8 mouse cellular contexts compared by ENCODE assay signal in genomic region chr2:136712441-136713015, GRCm38 (mm10). TPM values are rescaled to one million over a fixed set of nuclear protein-coding genes. Genes with fewer than 3 reads are reported as not detected.
DNase-seq lines count a peak whose midpoint lies in the region; ATAC-seq and TF ChIP-seq lines count a peak whose summit lies in the region.

No protein-coding gene starts in this region.

- no peak overlapping the region for H3K9ac ChIP-seq in liver, embryonic 12.5 days
- H3K9ac ChIP-seq in hindbrain, embryonic 14.5 days: peak overlapping the region; percentile 66
- peak overlapping the region; percentile 46 for H3K9ac ChIP-seq in midbrain, postnatal 0 days (replicated peaks; ENCODE audit: low read length, poor library complexity, severe bottlenecking)

- no peak overlapping the region for H3K4me3 ChIP-seq in liver, embryonic 12.5 days
- peak overlapping the region; percentile 55 for H3K4me3 ChIP-seq in hindbrain, embryonic 14.5 days (replicated peaks; ENCODE audit: low read length)
- H3K4me3 ChIP-seq in midbrain, postnatal 0 days (ENCODE audit: low read depth, low read length): peak overlapping the region; percentile 79

- no peak for TF ChIP-seq CTCF in midbrain, postnatal 0 days (IDR thresholded peaks at IDR 0.05)

- H3K36me3 ChIP-seq in liver, embryonic 12.5 days: no peaks in the 10 kb centered on the region
- no peaks in the 10 kb centered on the region for H3K36me3 ChIP-seq in hindbrain, embryonic 14.5 days (replicated peaks; ENCODE audit: control insufficient read depth, insufficient read depth)
- no peaks in the 10 kb centered on the region for H3K36me3 ChIP-seq in midbrain, postnatal 0 days (ENCODE audit: insufficient read depth, low read length)

- no peak overlapping the region for H3K27ac ChIP-seq in liver, embryonic 12.5 days
- H3K27ac ChIP-seq in hindbrain, embryonic 14.5 days: peak overlapping the region; percentile 74
- peak overlapping the region; percentile 79 for H3K27ac ChIP-seq in midbrain, postnatal 0 days (ENCODE audit: low read depth, low read length)

- peak overlapping the region; percentile 36 for H3K4me2 ChIP-seq in liver, embryonic 12.5 days
- H3K4me2 ChIP-seq in hindbrain, embryonic 14.5 days (replicated peaks): peak overlapping the region; percentile 68
- H3K4me2 ChIP-seq in midbrain, postnatal 0 days (ENCODE audit: low read depth, low read length, poor library complexity, severe bottlenecking): peak overlapping the region; percentile 62

- no peak for ATAC-seq in liver, embryonic 12.5 days
- 0 out of 2 replicates have a peak, but pooled peaks have one; percentile 1 for ATAC-seq in hindbrain, embryonic 14.5 days (ENCODE audit: low FRiP score)
- ATAC-seq in midbrain, postnatal 0 days (ENCODE audit: low FRiP score): peak; percentile 19

- no peaks in the 10 kb centered on the region for H3K9me3 ChIP-seq in liver, embryonic 12.5 days (replicated peaks)
- no peaks in the 10 kb centered on the region for H3K9me3 ChIP-seq in hindbrain, embryonic 14.5 days (ENCODE audit: control insufficient read depth, low read length)
- H3K9me3 ChIP-seq in midbrain, postnatal 0 days (ENCODE audit: low read length): no peaks in the 10 kb centered on the region

- DNase-seq in cerebellum, adult 11 months: peak; percentile 45
- DNase-seq in cerebellum, adult 11-12 months: no peak
- no peak for DNase-seq in liver
- peak; percentile 44 for DNase-seq in hindbrain, embryonic 14.5 days (ENCODE audit: low spot score)
- DNase-seq in midbrain, postnatal 0 days (ENCODE audit: low spot score): peak; percentile 15
- no peak for DNase-seq in gastrocnemius, postnatal 4 days (ENCODE audit: low spot score in 2 of 2)
- DNase-seq in frontal cortex, postnatal 14 days (ENCODE audit: low spot score in 2 of 2): no peak

- H3K27me3 ChIP-seq in liver, embryonic 12.5 days (replicated peaks): peaks cover 27% of the 10 kb centered on the region
- H3K27me3 ChIP-seq in hindbrain, embryonic 14.5 days (ENCODE audit: control insufficient read depth, insufficient read depth, low read length): no peaks in the 10 kb centered on the region
- H3K27me3 ChIP-seq in midbrain, postnatal 0 days (ENCODE audit: insufficient read depth, low read length): no peaks in the 10 kb centered on the region

- no peaks in the 10 kb centered on the region for H3K4me1 ChIP-seq in liver, embryonic 12.5 days
- H3K4me1 ChIP-seq in hindbrain, embryonic 14.5 days (replicated peaks; ENCODE audit: control insufficient read depth, insufficient read depth, low read length): peaks cover 29% of the 10 kb centered on the region
- H3K4me1 ChIP-seq in midbrain, postnatal 0 days (ENCODE audit: insufficient read depth, low read length): no peaks in the 10 kb centered on the region

- WGBS in liver, embryonic 12.5 days (ENCODE audit: insufficient replicate concordance): 5% methylated on average over 13 of the region's 13 CpGs
- under 1% methylated on average over 13 of the region's 13 CpGs for WGBS in hindbrain, embryonic 14.5 days
- WGBS in midbrain, postnatal 0 days: 2% methylated on average over 13 of the region's 13 CpGs

RNA-seq across cellular contexts. Expression of gene Snap25, which starts 0.7 kb away (rescaled TPM):
- polyA plus RNA-seq in liver, embryonic 12.5 days (2016; fragmentation: Nextera tagmentation; extraction: Ambion mirVana): 0.04 and 0.18 TPM in 2 replicates
- 266 and 270 TPM in 2 replicates for polyA plus RNA-seq in hindbrain, embryonic 14.5 days (2014; fragmentation: Nextera tagmentation; extraction: Ambion mirVana)
- 209 and 253 TPM in 2 replicates for total RNA-seq in midbrain, postnatal 0 days (2014; rRNA removed)
- polyA plus RNA-seq in midbrain, postnatal 0 days (2015; fragmentation: Nextera tagmentation; extraction: Ambion mirVana): 293 and 327 TPM in 2 replicates
- under 1 TPM in 1 of 2 experiments, not detected in 1; 0.15 TPM for total RNA-seq in gastrocnemius, postnatal 4 days (2021)

Comparison
In these comparisons a context has a peak if more than half of its experiments do, and no peak if none do; other contexts are left out.
1. DNase-seq: peak in cerebellum, adult 11 months (single experiment), hindbrain, embryonic 14.5 days (single experiment) and midbrain, postnatal 0 days (single experiment); none in cerebellum, adult 11-12 months (single experiment), liver (single experiment), gastrocnemius, postnatal 4 days (0 of 2) and frontal cortex, postnatal 14 days (0 of 2).
2. RNA of gene Snap25, which starts 0.7 kb away (polyA plus RNA-seq): 293 to 327 TPM in midbrain, postnatal 0 days and 266 to 270 TPM in hindbrain, embryonic 14.5 days; 0.04 to 0.18 TPM in liver, embryonic 12.5 days; every median in the first group is over 100 times any median in the second.
3. Peak in every context shown above with its lines, with median percentiles within 50 percentile points of each other: H3K4me2 ChIP-seq.